Mouse (Mus musculus) hindbrain, embryonic 14.5 days (tissue): ENCODE measurements around the gene Atp5b. TPM values are rescaled to one million over a fixed set of nuclear protein-coding genes. Genes with fewer than 3 reads are reported as not detected.
"Not testable (repeated sequence)": the region's sequence is repeated elsewhere in the genome, so short reads cannot be mapped to it uniquely, and the experiment has no call there.

Source experiments
- ATAC-seq: fragments of 200-750 bp; cut with Nextera tagmentation; 2 replicates; pipeline ENCODE4 v1.8.0; 2017; ENCODE audit warnings: moderate number of reproducible peaks, mild to moderate bottlenecking, moderate TSS enrichment, moderate library complexity; ENCODE audit not compliant: low FRiP score
- DNase-seq: peaks from one replicate; pipeline ENCODE4 v3.0.0-alpha.2; 2015; ENCODE audit warnings: low spot score
- H3K27ac ChIP-seq: fragments of 300-500 bp; sonication (generic); 2 replicates; pipeline ENCODE4 v1.5.1; 2014; ENCODE audit warnings: mild to moderate bottlenecking, moderate library complexity
- H3K27me3 ChIP-seq: fragments of 300-500 bp; sonication (generic); 2 replicates; pipeline ENCODE4 v1.6.1; 2014; ENCODE audit warnings: mild to moderate bottlenecking, low read length, mixed read lengths; ENCODE audit not compliant: control insufficient read depth, insufficient read depth
- H3K36me3 ChIP-seq: fragments of 300-500 bp; sonication (generic); replicated peaks from 2 replicates; pipeline ENCODE4 v1.6.1; 2014; ENCODE audit not compliant: control insufficient read depth, insufficient read depth
- H3K4me1 ChIP-seq: fragments of 300-500 bp; sonication (generic); replicated peaks from 2 replicates; pipeline ENCODE4 v1.6.1; 2014; ENCODE audit warnings: antibody characterized with exemption, low read length, mixed read lengths; ENCODE audit not compliant: control insufficient read depth, insufficient read depth
- H3K4me2 ChIP-seq: fragments of 300-500 bp; sonication (generic); replicated peaks from 2 replicates; pipeline ENCODE4 v1.6.1; 2014; ENCODE audit warnings: mild to moderate bottlenecking, moderate library complexity
- H3K4me3 ChIP-seq: fragments of 300-500 bp; sonication (generic); replicated peaks from 2 replicates; pipeline ENCODE4 v1.5.1; 2014; ENCODE audit warnings: mild to moderate bottlenecking, low read length
- H3K9ac ChIP-seq: fragments of 300-500 bp; sonication (generic); 2 replicates; pipeline ENCODE4 v1.6.1; 2014
- H3K9me3 ChIP-seq: fragments of 300-500 bp; sonication (generic); 2 replicates; pipeline ENCODE4 v1.6.1; 2016; ENCODE audit warnings: low read length; ENCODE audit not compliant: control insufficient read depth
- WGBS: fragments of 180-500 bp; shearing (Covaris S2); extraction: QIAGEN DNeasy Blood & Tissue Kit; methylation state at CpG from one replicate; pipeline ENCODE4 v1.1.7; 2014; 5-methylcytosine and 5-hydroxymethylcytosine counted together
- polyA plus RNA-seq: library from polyadenylated mRNA; unstranded; fragments of >200 nt; fragmentation: Nextera tagmentation; extraction: Ambion mirVana; gene quantifications from 2 replicates; pipeline ENCODE4 v1.2.1, GENCODE M21; 2014

Atp5b gene
- polyA plus RNA-seq, 1 experiment from 2014 or later: 2,242 TPM

DNA sequence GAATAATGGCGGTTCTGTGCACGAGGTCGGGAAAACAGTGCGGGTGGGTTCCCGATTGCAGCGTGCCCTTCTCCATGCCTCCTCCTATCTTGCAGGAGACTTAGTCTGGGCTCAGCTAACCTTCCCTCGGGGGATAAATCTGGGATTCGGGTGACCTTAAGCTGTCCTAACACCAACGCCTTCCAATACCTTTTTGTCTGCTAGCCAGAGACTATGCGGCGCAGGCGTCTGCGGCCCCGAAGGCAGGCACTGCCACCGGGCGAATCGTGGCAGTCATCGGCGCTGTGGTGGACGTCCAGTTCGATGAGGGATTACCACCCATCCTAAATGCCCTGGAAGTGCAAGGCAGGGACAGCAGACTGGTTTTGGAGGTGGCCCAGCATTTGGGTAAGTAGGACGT lies 615 bp downstream of the Atp5b start:
- under 1% methylated on average over 22 of the region's 22 CpGs for WGBS
- DNase-seq (no peak), ATAC-seq (no peak)
- H3K9ac ChIP-seq: peak overlapping the region; percentile 96
- peak overlapping the region; percentile 85 for H3K4me3 ChIP-seq
- no peaks in the 10 kb centered on the region for H3K27me3 ChIP-seq
- peaks cover 15% of the 10 kb centered on the region for H3K4me1 ChIP-seq
- H3K36me3 ChIP-seq: peaks cover 41% of the 10 kb centered on the region
- no peaks in the 10 kb centered on the region for H3K9me3 ChIP-seq
- peak overlapping the region; percentile 93 for H3K27ac ChIP-seq
- peak overlapping the region; percentile 99 for H3K4me2 ChIP-seq

DNA sequence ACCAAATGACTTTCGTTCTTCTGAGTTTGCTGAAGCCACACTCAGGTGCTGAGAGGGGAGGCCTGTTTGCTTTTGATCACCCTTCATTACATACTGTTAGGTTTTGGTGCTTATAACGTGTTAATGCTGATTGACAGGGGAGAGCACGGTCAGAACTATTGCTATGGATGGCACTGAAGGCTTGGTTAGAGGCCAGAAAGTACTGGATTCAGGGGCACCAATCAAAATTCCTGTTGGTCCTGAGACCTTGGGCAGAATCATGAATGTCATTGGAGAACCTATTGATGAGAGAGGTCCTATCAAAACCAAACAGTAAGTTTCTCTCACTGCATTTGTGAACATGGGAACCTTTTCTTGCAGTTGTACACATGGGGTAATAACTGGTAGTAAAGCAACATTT lies 1.1 kb downstream of the Atp5b start:
- H3K4me2 ChIP-seq: peak overlapping the region; percentile 99
- peaks cover 15% of the 10 kb centered on the region for H3K4me1 ChIP-seq
- WGBS: 2% methylated on average over 3 of the region's 3 CpGs
- H3K4me3 ChIP-seq: peak overlapping the region; percentile 85
- H3K36me3 ChIP-seq: peaks cover 45% of the 10 kb centered on the region
- ATAC-seq (no peak), DNase-seq (no peak)
- H3K9me3 ChIP-seq: no peaks in the 10 kb centered on the region
- no peaks in the 10 kb centered on the region for H3K27me3 ChIP-seq
- H3K9ac ChIP-seq: peak overlapping the region; percentile 96
- H3K27ac ChIP-seq: peak overlapping the region; percentile 93; the same call in 1 of the 2 replicates

DNA sequence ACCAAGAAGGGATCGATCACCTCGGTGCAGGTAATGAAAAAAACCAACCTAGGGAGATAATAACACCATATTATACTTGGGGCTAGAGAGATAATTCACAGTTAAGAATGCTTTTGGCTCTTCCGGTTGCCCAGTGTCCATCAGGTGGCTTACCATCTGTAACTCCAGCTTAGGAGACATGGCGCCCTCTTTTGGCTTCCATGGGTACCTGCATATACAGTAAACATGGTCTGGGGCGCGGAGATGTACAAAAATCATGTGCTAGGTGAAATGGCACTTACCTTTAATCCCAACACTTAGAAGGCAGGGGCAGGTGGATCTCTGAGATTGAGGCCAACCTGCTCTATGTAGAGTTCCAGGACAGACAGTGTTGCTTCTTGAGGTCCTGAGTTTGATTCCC lies 3.3 kb downstream of the Atp5b start:
- 71% methylated on average over 6 of the region's 6 CpGs for WGBS
- Histone ChIP-seq H3K27me3 (no peaks in the 10 kb centered on the region), H3K4me1 (peaks cover 22% of the 10 kb centered on the region), H3K36me3 (peaks cover 62% of the 10 kb centered on the region), H3K9ac (no peak overlapping the region), H3K4me2 (no peak overlapping the region), H3K4me3 (no peak overlapping the region), H3K27ac (no peak overlapping the region), H3K9me3 (no peaks in the 10 kb centered on the region)
- ATAC-seq (no peak), DNase-seq (peak; percentile 55)

GRCm38 (mm10) chr10:128087216-128087615 lies 4.1 kb downstream of the Atp5b start:
- peaks cover 26% of the 10 kb centered on the region for H3K4me1 ChIP-seq
- not testable (repeated sequence) for DNase-seq, H3K4me3 ChIP-seq, H3K27ac ChIP-seq, H3K27me3 ChIP-seq, H3K9ac ChIP-seq, ATAC-seq, H3K4me2 ChIP-seq, H3K9me3 ChIP-seq
- WGBS: 89% methylated on average over 2 of the region's 2 CpGs
- peaks cover 62% of the 10 kb centered on the region for H3K36me3 ChIP-seq

DNA sequence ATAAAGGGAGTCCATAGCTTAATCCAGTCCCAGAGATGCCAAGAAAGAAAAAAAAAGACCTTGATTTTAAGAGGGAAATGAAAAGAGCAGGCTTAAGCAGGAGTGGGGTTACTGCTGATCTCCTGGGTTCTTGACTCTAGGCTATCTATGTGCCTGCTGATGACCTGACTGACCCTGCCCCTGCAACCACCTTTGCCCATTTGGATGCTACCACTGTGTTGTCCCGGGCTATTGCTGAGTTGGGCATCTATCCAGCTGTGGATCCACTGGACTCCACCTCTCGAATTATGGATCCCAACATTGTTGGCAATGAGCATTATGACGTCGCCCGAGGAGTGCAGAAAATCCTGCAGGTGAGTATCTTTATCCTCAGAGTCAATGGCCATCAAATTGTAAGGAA lies 5.1 kb downstream of the Atp5b start:
- Histone ChIP-seq H3K4me2 (no peak overlapping the region), H3K27ac (no peak overlapping the region), H3K9me3 (no peaks in the 10 kb centered on the region), H3K4me3 (no peak overlapping the region), H3K27me3 (no peaks in the 10 kb centered on the region), H3K9ac (no peak overlapping the region), H3K36me3 (peaks cover 62% of the 10 kb centered on the region), H3K4me1 (peaks cover 25% of the 10 kb centered on the region)
- no peak for DNase-seq
- 95% methylated on average over 5 of the region's 5 CpGs for WGBS
- no peak for ATAC-seq

DNA sequence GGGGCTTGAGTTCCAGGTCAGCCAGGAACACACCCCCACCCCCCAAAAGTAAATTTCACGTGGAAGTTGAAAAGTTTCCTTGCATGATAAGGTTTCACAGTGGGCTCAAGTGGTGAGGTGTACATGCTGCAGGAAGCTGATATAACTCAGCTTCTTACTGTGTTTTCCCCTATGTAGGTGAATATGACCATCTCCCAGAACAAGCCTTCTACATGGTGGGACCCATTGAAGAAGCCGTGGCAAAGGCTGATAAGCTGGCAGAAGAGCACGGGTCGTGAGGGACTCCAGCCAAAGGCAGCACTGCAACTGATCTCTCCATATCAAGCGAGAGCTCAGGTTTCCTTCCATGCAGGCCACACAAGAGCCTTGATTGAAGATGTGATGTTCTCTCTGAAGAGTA lies 6.8 kb downstream of the Atp5b start:
- H3K27ac ChIP-seq: no peak overlapping the region
- no peak for ATAC-seq
- H3K4me3 ChIP-seq: no peak overlapping the region
- H3K4me1 ChIP-seq: peaks cover 33% of the 10 kb centered on the region
- peaks cover 60% of the 10 kb centered on the region for H3K36me3 ChIP-seq
- H3K27me3 ChIP-seq: no peaks in the 10 kb centered on the region
- no peak for DNase-seq
- H3K9ac ChIP-seq: no peak overlapping the region
- no peak overlapping the region for H3K4me2 ChIP-seq
- no peaks in the 10 kb centered on the region for H3K9me3 ChIP-seq
- 75% methylated on average over 5 of the region's 5 CpGs for WGBS

GRCm38 (mm10) chr10:128090651-128091563 lies 7.8 kb downstream of the Atp5b start:
- Histone ChIP-seq H3K4me2 (peak overlapping the region; percentile 79), H3K4me1 (peaks cover 28% of the 10 kb centered on the region), H3K36me3 (peaks cover 49% of the 10 kb centered on the region), H3K27me3 (no peaks in the 10 kb centered on the region), H3K27ac (no peak overlapping the region), H3K9ac (peak overlapping the region; percentile 70), H3K4me3 (no peak overlapping the region; the same call in 1 of the 2 replicates), H3K9me3 (no peaks in the 10 kb centered on the region)
- ATAC-seq (peak; percentile 19), DNase-seq (peak; percentile 84)
- 9% methylated on average over 14 of the region's 14 CpGs for WGBS

- ATAC-seq: no peak
- WGBS: 1% methylated on average over 20 of the region's 20 CpGs
- H3K4me1 ChIP-seq: peaks cover 28% of the 10 kb centered on the region
Observed at GRCm38 (mm10) chr10:128091564-128092505, 8.8 kb downstream of the Atp5b start, which contains the start of gene Baz2a. Gene Baz2a (plus strand): TSS chr10:128091577.

More at GRCm38 (mm10) chr10:128091564-128092505, 8.8 kb downstream of the Atp5b start, which contains the start of gene Baz2a:
- peak within 1 kb of the TSS; percentile 79 for H3K4me2 ChIP-seq
- H3K36me3 ChIP-seq: peaks cover 40% of the 10 kb centered on the region
- no peaks in the 10 kb centered on the region for H3K9me3 ChIP-seq
- H3K27ac ChIP-seq: peak within 1 kb of the TSS; percentile 79
- no peaks in the 10 kb centered on the region for H3K27me3 ChIP-seq
- peak within 1 kb of the TSS; percentile 70 for H3K9ac ChIP-seq
- H3K4me3 ChIP-seq: peak within 1 kb of the TSS; percentile 57
- DNase-seq: peak; percentile 43
